Mouse (Mus musculus): Measurements from ENCODE around the gene Zfp961. TPM values are rescaled to one million over a fixed set of nuclear protein-coding genes. Genes with fewer than 3 reads are reported as not detected.
"Not testable (repeated sequence)": the region's sequence is repeated elsewhere in the genome, so short reads cannot be mapped to it uniquely, and the experiment has no call there.

Zfp961 gene
- 18.0 and 18.2 TPM in 2 replicates for polyA plus RNA-seq (2012; rRNA removed)

DNA sequence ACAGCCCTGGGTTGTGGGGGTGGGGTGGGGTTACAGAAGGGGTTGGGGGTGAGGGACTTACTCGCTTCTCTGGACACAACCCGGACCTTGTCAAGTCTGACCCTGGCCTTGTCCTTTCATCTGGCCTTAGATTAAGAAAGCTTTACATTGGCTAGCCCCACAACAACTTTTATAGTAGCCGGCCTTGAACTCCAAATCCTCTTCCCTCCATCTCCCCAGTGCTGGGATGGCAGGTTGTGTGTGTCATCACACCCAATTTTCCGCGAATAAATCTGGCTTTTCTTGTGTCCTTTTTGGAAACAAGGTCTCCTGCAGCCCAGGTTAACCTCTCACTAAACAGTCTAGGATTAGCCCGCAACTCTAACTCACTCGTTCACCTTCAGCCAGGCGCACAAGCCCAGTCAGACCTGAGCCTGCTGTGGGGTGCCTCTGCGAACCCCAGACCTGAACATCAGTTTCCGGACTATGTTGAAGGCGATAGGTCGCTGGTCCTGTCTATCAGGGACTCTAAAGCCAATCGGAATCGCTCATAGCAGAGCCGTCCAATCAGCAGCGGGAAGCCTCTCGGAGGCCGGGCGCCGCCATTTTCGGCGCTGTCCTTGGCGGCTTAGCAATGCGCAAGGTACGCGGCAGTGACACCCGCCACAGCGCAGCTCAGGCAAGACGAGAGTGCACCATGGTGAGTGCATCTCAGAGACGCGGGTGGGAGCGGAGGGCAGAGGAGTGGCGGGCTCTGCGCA, at the start of gene Zfp961:
Zfp961 (plus strand) TSS at position 557 of the 740 bp plus-strand sequence.
- DNase-seq (ENCODE audit: extremely low spot score in 1 of 2, low spot score in 1 of 2) = peak; percentile 96 to 99

- not testable (repeated sequence) for DNase-seq (ENCODE audit: extremely low spot score in 1 of 2, low spot score in 1 of 2)
These were observed 47.8 kb upstream of the Zfp961 start for GRCm38 (mm10) chr8:71903084-71903483.

DNA sequence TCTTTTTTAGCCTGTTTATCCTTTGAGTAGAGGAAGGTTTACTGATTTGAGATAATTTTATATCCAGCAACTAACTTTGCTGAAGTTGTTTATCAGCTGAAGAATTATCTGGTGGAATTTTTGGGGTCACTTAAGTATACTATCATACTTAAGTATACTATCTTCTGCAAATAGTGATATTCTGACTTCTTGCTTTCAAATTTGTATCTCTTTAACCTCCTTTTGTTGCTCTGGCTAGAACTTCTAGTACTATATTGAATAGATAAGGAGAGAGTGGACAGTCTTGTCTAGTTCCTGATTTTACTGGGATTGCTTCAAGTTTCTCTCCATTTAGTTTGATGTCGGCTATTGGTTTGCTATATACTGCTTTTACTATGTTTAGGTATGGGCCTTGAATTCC, 44.0 kb upstream of the Zfp961 start:
- no peak for DNase-seq (ENCODE audit: extremely low spot score in 1 of 2, low spot score in 1 of 2)

GRCm38 (mm10) chr8:71907798-71908257, 43.0 kb upstream of the Zfp961 start:
- DNase-seq (ENCODE audit: extremely low spot score in 1 of 2, low spot score in 1 of 2) = no peak

DNA sequence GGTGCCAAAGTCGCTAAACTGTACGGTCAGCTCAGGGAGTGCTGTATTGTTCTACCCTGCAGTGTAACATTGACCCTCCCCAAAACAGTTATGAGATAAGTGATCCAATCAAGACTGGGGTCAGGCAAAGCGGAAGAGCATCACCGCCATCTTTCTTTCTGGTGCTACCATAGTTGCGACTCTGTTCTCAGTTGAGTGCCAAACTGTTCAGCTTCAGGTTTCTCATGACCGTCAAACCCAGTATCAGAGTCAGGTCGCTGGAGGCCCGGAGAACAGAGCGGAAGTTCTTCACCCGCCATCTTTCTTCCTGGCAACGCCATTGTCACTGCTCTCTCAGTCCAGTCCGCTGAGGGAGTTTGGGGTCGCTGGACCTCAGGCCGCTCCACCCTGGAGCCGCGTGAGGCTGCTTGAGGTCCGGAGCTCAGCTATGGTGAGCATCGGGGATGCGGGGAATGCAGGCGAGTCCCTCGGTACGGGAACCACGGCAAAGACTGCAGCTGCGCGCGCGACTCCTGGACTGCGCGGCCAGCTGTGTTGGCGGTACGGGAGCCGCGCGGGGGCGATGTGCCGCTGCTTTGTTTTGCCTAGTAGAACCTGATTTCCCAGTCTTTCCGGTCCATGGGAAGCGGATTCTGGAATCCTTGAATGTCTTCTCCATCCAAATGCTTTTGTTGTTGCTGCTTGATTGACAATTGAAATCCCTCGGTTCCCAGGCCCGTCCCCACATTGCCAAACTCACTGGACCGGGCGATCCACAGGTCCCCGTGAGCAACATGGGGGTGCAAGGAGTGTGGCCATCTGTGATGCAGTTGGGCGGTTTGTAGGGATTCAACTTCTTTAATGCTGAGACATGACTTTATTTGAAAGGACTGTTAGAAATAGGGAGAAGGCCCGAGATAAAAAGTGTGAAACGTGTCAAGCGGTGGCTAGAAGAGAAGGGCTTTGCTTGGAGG, 42.3 kb upstream of the Zfp961 start, which contains the start of the genes Zfp882 and Zfp617:
Zfp882 (plus strand) TSS at position 300 of the 953 bp plus-strand sequence.
Zfp617 (plus strand) TSS at position 327 of the 953 bp plus-strand sequence.
- peak; percentile 82 to 93 for DNase-seq (ENCODE audit: extremely low spot score in 1 of 2, low spot score in 1 of 2)

DNA sequence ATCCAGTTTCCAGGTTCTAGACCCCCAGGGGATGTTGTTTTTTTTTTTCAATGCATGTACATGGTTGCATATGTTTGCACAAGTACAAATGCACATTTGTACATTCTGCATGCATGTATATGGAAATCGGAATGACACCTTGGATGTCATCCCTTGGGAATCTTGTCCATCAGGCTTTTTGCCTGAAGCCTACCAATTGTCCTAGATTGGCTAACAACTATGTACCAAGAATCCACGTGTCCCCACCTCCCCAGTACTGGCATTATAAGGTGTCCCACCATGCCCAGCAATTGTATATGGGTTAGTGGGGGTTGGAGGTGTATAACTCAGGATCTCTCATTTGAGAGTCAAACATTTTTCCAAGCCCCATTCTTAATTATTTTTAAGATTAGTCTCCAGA, 38.6 kb upstream of the Zfp961 start:
- no peak for DNase-seq (ENCODE audit: extremely low spot score in 1 of 2, low spot score in 1 of 2)

- DNase-seq (ENCODE audit: extremely low spot score in 1 of 2, low spot score in 1 of 2) = peak; percentile 94 to 97
These were observed 28.1 kb upstream of the Zfp961 start for GRCm38 (mm10) chr8:71922567-71923401.

- no peak for DNase-seq (ENCODE audit: extremely low spot score in 1 of 2, low spot score in 1 of 2)
These were observed 25.0 kb upstream of the Zfp961 start for GRCm38 (mm10) chr8:71925791-71926190.

DNA sequence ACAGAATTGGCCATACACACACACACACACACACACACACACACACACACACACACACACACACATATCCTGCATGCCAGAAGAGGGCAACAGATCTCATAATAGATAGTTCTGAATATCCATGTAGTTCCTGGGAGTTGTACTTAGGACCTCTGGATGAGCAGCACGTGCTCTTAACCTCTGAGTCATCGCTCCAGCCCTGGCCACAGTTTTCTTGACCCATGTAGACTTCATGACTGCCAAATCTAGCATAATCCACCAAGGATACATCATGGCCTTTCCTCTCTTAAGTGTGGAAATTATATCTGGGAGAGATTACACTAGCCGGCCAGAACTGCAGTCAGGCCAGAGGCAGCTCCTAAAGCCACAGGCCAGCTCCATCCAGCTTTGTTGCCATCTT, 24.3 kb upstream of the Zfp961 start:
- DNase-seq (ENCODE audit: extremely low spot score in 1 of 2, low spot score in 1 of 2) = no peak

- DNase-seq (ENCODE audit: extremely low spot score in 1 of 2, low spot score in 1 of 2) = no peak
These were observed 23.1 kb upstream of the Zfp961 start for GRCm38 (mm10) chr8:71927779-71928178.

DNA sequence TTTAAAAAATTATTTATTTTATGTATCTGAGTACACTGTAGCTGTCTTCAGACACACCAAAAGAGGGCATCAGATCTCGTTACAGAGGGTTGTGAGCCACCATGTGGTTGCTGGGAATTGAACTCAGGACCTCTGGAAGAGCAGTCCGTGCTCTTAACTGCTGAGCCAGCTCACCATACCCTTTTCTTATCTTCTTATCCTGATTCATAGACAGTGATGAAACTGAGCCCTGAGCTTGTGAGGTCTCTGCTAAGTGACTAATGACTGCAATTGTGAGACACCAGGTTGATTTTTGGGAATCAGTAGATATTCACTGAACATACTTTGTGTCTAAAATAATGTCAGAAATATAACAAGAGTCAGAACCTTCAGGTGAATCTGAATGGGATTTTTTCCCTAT, 12.8 kb upstream of the Zfp961 start:
- not testable (repeated sequence) for DNase-seq (ENCODE audit: extremely low spot score in 1 of 2, low spot score in 1 of 2)

GRCm38 (mm10) chr8:71940293-71941208, 10.3 kb upstream of the Zfp961 start:
- no peak for DNase-seq (ENCODE audit: extremely low spot score in 1 of 2, low spot score in 1 of 2)

DNA sequence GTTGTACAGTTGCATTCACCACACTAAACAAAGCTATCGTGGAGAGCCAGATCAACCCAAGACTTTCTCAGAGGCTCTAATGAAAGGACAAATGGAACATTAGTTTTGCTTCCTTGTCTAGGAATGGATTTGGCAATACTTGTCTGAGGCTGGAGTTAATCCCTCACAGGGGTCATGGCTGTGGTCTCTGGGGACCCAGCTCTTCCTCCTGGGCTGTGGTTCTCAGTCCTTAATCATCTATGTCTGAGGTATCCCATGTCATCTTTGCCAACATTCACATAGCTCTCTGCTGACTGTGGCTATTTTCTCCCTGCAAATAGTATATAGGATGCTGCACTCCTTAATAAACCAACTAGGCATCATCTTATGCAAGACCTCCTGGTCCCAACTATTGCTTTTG, 9.1 kb upstream of the Zfp961 start:
- DNase-seq (ENCODE audit: extremely low spot score in 1 of 2, low spot score in 1 of 2) = no peak

GRCm38 (mm10) chr8:71948624-71949023, 2.2 kb upstream of the Zfp961 start:
- DNase-seq (ENCODE audit: extremely low spot score in 1 of 2, low spot score in 1 of 2) = no peak

DNA sequence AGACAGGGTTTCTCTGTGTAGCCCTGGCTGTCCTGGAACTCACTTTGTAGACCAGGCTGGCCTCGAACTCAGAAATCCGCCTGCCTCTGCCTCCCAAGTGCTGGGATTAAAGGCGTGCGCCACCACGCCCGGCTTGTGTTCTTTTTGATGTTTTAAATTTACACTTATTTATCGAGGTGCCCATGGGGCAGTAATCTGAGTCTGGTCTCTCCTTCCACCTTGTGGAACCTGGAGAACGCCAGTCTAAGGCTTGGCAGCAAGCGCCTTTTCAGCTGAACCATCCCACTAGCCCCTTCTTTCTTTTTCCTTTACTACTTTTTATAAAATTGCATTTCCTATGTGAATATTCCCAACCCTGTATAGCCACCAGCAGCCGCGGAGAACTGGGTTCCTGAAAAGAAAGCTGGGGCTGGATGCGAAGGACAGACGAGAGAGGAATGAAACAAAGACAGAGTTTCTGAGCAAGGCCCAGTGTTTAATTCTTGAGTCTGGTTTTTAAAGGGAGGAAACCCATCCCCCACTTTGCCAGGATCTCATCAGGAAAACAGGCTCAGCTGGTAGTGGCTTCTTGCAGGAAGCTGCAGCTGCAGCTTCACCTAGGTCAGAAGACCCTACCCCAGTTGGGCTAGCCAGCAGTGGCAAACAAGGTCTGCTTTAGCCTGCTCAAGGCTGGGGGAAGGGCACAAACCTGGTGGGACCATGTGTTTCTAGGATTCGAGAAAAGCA, 761 bp downstream of the Zfp961 start:
- peak in 1 of 2 experiments; percentile 5 for DNase-seq (ENCODE audit: extremely low spot score in 1 of 2, low spot score in 1 of 2)

- no peak for DNase-seq (ENCODE audit: extremely low spot score in 1 of 2, low spot score in 1 of 2)
These were observed 1.7 kb downstream of the Zfp961 start for GRCm38 (mm10) chr8:71952489-71952888.

DNA sequence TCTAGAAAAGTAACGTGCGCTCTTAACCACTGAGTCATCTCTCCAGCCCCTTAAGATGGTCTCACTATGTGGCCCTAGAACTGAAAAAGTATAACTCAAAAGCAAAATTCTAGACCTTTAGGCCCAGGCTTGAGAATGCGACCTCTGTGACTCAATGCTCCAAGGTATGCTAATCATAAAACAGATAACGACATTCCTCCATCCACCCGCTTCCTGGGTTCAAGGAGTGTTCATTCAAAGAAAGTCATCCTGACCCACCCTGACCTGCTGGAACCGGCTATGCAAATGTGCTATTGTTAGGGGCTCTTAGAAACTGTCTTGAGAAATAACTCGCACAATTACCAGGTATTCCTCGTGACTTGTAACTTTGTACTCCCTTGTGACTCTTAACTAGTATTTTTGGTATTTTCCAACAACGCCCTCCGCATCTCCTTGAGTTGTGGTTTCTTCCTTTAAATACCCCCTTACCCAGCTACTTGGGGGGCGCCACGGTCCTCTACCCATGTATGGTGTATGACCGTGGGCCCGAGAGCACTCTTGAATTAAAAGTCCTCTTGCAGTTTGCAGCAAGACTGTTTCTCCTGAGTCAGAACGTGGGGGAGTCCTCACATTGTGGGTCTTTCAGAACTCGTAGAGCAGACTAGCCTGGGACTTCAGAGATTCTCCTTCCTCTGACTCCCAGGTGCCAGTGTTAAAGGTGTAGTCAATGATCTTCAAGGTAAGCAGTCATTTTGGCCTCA, 2.3 kb downstream of the Zfp961 start:
- not testable (repeated sequence) for DNase-seq (ENCODE audit: extremely low spot score in 1 of 2, low spot score in 1 of 2)

- no peak for DNase-seq (ENCODE audit: extremely low spot score in 1 of 2, low spot score in 1 of 2)
These were observed 3.8 kb downstream of the Zfp961 start for GRCm38 (mm10) chr8:71954666-71955065.

Measured in frontal cortex, adult 2 months (tissue).